Mouse (Mus musculus) large intestine, adult 2 months (tissue): ENCODE results near the gene Mroh9. TPM values are rescaled to one million over a fixed set of nuclear protein-coding genes. Genes with fewer than 3 reads are reported as not detected.

ENCODE experiments used
- DNase-seq: peaks from one replicate; pipeline ENCODE4 v3.0.0-alpha.2; 2012; ENCODE audit warnings: low read depth, low spot score
- WGBS: fragments of 180-500 bp; shearing (Covaris S2); methylation state at CpG from one replicate; pipeline ENCODE4 v1.1.7; 2018; 5-methylcytosine and 5-hydroxymethylcytosine counted together
- polyA plus RNA-seq: library from polyadenylated mRNA; depleted of rRNA; stranded (reverse); fragments of >200 nt; gene quantifications from 2 replicates; pipeline ENCODE4 v1.2.3, GENCODE M21; 2012; rRNA removed

The Mroh9 gene
- polyA plus RNA-seq, 1 experiment = not detected

GRCm38 (mm10) chr1:162986121-162986748 lies 99.2 kb downstream of the Mroh9 start:
- 80% methylated on average over 2 of the region's 2 CpGs for WGBS
- no peak for DNase-seq

- WGBS = 73% methylated on average over 1 of the region's 1 CpGs
Measured at GRCm38 (mm10) chr1:162984428-162984827, 101.0 kb downstream of the Mroh9 start, which contains the start of gene Fmo3. Fmo3 (minus strand) TSS chr1:162984528.

More at GRCm38 (mm10) chr1:162984428-162984827, 101.0 kb downstream of the Mroh9 start, which contains the start of gene Fmo3:
- DNase-seq = no peak

Other genes starting within 250 kb of the Mroh9 start
- gene Fmo1, start 219.1 kb downstream of the Mroh9 start, polyA plus RNA-seq = 2.5 and 5.2 TPM in 2 replicates
- gene Fmo2, start 186.9 kb downstream of the Mroh9 start, polyA plus RNA-seq = 4.9 and 6.3 TPM in 2 replicates
- gene Fmo6, start 148.2 kb downstream of the Mroh9 start, polyA plus RNA-seq = not detected in 2 replicates
- gene Fmo3, start 101.1 kb downstream of the Mroh9 start, polyA plus RNA-seq = not detected in 2 replicates
- 0.17 and 1.2 TPM in 2 replicates for gene Prrx1, start 228.0 kb upstream of the Mroh9 start, polyA plus RNA-seq